Mouse (Mus musculus): ENCODE results near the gene Zbtb24.
A peak's percentile ranks its signal among the peaks of the same experiment; 100 is the strongest.

Gene Zbtb24

DNA sequence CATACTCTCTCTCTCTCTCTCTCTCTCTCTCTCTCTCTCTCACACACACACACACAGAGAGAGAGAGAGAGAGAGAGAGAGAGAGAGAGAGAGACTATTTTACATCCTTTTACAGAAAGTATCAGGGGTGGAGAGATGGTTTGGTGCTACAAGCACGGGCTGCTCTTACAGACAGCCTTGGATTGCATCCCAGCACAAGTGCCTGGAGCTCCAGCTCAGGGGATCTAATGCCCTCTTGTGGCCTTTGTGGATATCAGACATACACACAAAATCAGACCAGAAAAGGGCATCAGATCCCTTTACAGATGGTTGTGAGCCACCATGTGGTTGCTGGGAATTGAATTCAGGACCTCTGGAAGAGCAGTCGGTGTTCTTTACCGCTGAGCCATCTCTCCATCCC, 55.3 kb downstream of the Zbtb24 start:
- peak; percentile 50 for DNase-seq

DNA sequence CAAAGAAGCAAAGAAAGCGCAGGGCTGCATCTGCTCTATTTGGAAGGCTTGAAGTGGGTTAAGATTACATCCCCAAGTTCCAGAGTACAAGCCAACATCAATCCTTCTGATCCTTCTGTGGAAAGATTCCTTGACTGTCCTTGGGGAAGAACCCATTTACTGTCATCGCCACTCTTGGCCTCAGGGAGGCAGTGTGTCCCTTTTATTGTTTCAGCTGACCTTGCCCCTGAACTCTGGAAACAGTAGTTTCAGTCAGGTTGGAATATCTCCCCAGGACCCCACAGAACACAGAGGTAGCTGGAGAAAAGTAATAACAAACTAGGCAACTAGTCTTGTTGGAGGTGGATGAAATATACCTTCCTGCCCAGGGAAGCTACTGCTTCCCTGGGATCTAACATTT, 59.0 kb downstream of the Zbtb24 start:
- DNase-seq: no peak

DNA sequence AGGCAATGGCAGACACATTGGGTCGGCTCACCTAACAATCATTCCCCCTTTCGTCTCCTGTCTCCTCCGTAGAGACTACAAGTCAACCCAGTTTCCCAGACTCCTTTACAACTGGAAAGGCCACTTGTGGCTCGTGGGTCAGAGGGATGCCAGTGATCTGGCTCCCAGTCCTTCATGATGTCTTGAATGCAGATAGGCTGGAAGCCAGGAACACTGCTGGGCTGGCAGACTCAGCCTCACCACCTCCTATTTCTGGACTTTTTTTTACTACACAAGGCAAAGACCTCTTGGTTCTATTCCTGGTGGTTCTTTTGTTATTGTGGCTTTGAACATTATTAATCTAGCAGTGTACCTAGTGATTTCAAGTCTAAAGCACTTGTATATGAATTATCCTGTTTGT, 64.1 kb downstream of the Zbtb24 start:
- DNase-seq: no peak

DNA sequence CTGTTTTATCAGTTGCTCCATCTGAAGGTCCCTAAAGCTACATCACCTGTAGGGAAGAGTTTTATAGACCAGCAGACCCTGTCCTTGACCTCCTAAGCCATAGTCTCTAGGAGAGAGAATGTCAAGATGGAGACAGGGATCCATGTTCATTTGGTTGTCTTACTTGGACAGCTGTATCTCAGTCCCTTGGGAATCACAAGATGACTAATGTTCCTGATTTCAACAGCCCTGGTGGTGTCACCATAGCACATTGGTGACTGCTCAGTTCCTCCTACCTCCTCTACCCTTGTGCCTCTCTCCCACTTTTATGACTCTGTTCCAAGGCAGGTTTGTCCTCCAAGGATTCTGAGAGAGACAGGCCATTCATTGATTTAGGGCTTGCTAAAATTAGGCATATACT, 64.7 kb downstream of the Zbtb24 start:
- DNase-seq: no peak

Measured in liver (tissue).